Mouse (Mus musculus) liver, embryonic 14.5 days (tissue): ENCODE measurements around the gene Sept11. TPM values are rescaled to one million over a fixed set of nuclear protein-coding genes. Genes with fewer than 3 reads are reported as not detected.

Source experiments
- ATAC-seq: fragments of 200-750 bp; cut with Nextera tagmentation; 2 replicates; pipeline ENCODE4 v1.8.0; 2017; ENCODE audit warnings: moderate number of reproducible peaks, mild to moderate bottlenecking, moderate library complexity; ENCODE audit not compliant: insufficient read depth
- DNase-seq, 3 experiments: peaks; one replicate each; pipeline ENCODE4 v3.0.0-alpha.2; 2012 to 2013; ENCODE audit warnings: low read depth in 3 of 3, low spot score in 3 of 3
- H3K27ac ChIP-seq: fragments of 300-500 bp; sonication (generic); 2 replicates; pipeline ENCODE4 v1.5.1; 2014; ENCODE audit warnings: moderate library complexity, mild to moderate bottlenecking, control low read depth, inconsistent platforms
- H3K27me3 ChIP-seq: fragments of 300-500 bp; sonication (generic); 2 replicates; pipeline ENCODE4 v1.6.1; 2014; ENCODE audit warnings: mild to moderate bottlenecking, low read length, moderate library complexity; ENCODE audit not compliant: control insufficient read depth, insufficient read depth
- H3K36me3 ChIP-seq: fragments of 300-500 bp; sonication (generic); replicated peaks from 2 replicates; pipeline ENCODE4 v1.6.1; 2014; ENCODE audit warnings: low read depth; ENCODE audit not compliant: control insufficient read depth, insufficient read depth
- H3K4me1 ChIP-seq, 2 experiments: fragments of 200-500 bp in 1 of 2; fragments of 300-500 bp in 1 of 2; sonication (generic) in 1 of 2; replicated peaks; 2 replicates each; pipeline ENCODE4 v1.6.1; 2012 to 2014; ENCODE audit warnings: antibody characterized with exemption in 1 of 2, inconsistent platforms in 1 of 2, low read length in 1 of 2; ENCODE audit not compliant: control insufficient read depth in 2 of 2, insufficient read depth in 2 of 2
- H3K4me2 ChIP-seq: fragments of 300-500 bp; sonication (generic); 2 replicates; pipeline ENCODE4 v1.6.1; 2014; ENCODE audit warnings: low read depth, mild to moderate bottlenecking, control low read depth, moderate library complexity
- H3K4me3 ChIP-seq, 2 experiments: fragments of 200-500 bp in 1 of 2; fragments of 300-500 bp in 1 of 2; sonication (generic) in 1 of 2; 2 replicates each; pipeline ENCODE4 v1.5.1; 2012 to 2014; ENCODE audit warnings: low read depth in 2 of 2, low read length in 2 of 2, mild to moderate bottlenecking in 2 of 2, control low read depth in 1 of 2, inconsistent platforms in 1 of 2, moderate library complexity in 1 of 2; ENCODE audit not compliant: insufficient read depth in 1 of 2
- H3K9ac ChIP-seq: fragments of 300-500 bp; sonication (generic); replicated peaks from 2 replicates; pipeline ENCODE4 v1.6.1; 2014; ENCODE audit warnings: mild to moderate bottlenecking, control low read depth, moderate library complexity
- H3K9me3 ChIP-seq: fragments of 300-500 bp; sonication (generic); 2 replicates; pipeline ENCODE4 v1.6.1; 2016; ENCODE audit warnings: low read length, mixed read lengths; ENCODE audit not compliant: control insufficient read depth
- CTCF ChIP-seq: IDR thresholded peaks from 2 replicates; pipeline ENCODE4 v1.5.1; 2016; ENCODE audit warnings: antibody characterized with exemption, low read depth, control low read depth
- EP300 ChIP-seq: IDR thresholded peaks from 2 replicates; pipeline ENCODE4 v1.6.1; 2016; ENCODE audit warnings: antibody characterized with exemption, low read depth
- WGBS: fragments of 180-500 bp; shearing (Covaris S2); extraction: QIAGEN DNeasy Blood & Tissue Kit; methylation state at CpG from one replicate; pipeline ENCODE4 v1.1.7; 2014; ENCODE audit not compliant: insufficient replicate concordance; 5-methylcytosine and 5-hydroxymethylcytosine counted together
- polyA plus RNA-seq, 2 experiments: library from polyadenylated mRNA; depleted of rRNA in 1 of 2; stranded (reverse) in 1 of 2; unstranded in 1 of 2; fragments of >200 nt; fragmentation: Nextera tagmentation in 1 of 2; extraction: Ambion mirVana in 1 of 2; gene quantifications; 2 replicates each; pipeline versions ENCODE4 v1.2.1 to v1.2.3; 2012 to 2014

Sept11 gene
- polyA plus RNA-seq, 2 experiments: 13.8 to 18.6 TPM

DNA sequence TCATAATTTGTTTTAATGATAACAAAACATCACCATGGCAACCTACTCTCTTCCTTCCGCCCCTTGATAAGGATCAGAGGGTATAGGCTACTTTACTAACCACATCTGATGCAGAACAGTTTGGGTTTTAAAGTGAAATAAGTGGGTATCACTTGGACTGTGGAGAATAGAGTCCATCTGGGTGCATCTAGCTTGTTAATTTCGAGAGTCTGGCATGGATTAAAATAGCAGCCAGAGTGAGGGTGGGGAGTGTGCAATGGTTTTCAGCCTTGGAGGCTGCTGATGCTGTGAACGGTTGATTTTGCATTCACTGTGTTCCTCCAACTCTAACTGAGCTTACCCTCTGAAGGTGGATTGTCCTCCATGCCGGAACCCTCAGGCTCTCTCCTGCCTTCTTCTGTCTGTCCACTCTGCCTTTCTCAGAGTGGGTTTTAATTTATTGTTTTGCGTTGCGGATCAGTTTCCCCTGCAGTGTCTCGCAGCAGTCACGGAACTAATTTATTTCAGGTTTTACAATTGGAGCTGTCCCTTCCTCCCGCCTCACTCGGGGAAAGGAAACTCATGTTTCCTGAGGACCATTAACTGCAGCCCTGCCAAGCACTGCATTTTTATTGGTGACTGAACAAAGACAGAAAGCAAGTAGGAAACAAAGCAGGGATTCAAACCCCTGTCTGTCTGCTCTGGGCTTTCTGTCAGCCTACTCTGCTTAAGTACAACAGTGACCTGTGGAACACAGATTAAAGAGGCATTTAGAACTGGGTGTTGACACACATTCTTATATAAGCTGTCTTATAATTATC, 40.4 kb downstream of the Sept11 start:
- H3K4me3 ChIP-seq: no peak overlapping the region
- H3K36me3 ChIP-seq: no peaks in the 10 kb centered on the region
- H3K27ac ChIP-seq: no peak overlapping the region
- peaks cover 3 to 20% of the 10 kb centered on the region in 2 experiments; a peak in 2 of 4 replicates for H3K4me1 ChIP-seq
- whole genome bisulfite sequencing: 31% methylated on average over 10 of the region's 10 CpGs
- H3K27me3 ChIP-seq: no peaks in the 10 kb centered on the region
- ATAC-seq: no peak
- DNase-seq: no peak
- TF ChIP-seq EP300 (no peak), CTCF (no peak)
- H3K9ac ChIP-seq: no peak overlapping the region
- no peak overlapping the region; the same call in 1 of the 2 replicates for H3K4me2 ChIP-seq
- no peaks in the 10 kb centered on the region for H3K9me3 ChIP-seq

DNA sequence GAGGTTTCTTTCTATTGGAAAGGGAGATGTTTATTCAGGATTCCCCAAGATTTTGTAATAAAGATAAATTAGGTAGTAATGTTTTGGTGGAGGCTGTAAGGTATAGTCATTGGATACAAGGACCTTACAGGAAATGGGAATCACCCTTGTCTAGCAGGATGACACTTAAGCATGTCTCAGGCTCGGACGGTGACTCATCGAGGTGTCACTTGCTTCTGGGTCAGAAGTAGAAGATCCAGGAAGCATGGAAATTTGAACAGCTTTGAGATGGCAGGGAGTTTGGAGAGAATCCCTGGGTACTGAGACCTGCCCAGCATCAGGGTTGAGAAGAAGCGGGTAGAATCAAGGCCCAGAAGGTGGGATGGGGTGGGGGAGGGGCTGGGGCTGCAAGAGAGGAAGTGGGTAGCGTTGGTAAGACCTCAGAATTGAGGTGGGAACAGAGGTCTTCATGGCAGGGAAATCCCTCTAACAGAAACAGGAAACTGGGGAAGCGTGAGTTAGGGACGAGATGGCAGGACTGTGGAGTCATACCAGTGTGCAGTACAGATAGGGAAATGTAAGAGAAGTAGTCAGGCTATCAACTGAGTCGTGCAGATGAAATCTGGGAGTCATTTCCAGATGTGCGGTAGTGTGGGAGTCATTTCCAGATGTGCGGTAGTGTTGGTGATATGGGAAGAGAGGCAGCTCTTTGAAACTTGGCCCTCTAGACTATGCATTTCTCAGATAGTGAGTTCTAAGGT, 42.3 kb downstream of the Sept11 start:
- H3K4me1 ChIP-seq: peaks cover 3 to 12% of the 10 kb centered on the region in 2 experiments; a peak in 2 of 4 replicates
- no peak overlapping the region for H3K4me2 ChIP-seq
- no peaks in the 10 kb centered on the region for H3K27me3 ChIP-seq
- H3K9me3 ChIP-seq: no peaks in the 10 kb centered on the region
- no peak overlapping the region for H3K27ac ChIP-seq
- H3K4me3 ChIP-seq: no peak overlapping the region
- TF ChIP-seq EP300 (no peak), CTCF (no peak)
- DNase-seq (no peak), ATAC-seq (peak; percentile 60)
- 23% methylated on average over 10 of the region's 10 CpGs for WGBS
- H3K36me3 ChIP-seq: no peaks in the 10 kb centered on the region; the same call in 1 of the 2 replicates
- H3K9ac ChIP-seq: no peak overlapping the region

DNA sequence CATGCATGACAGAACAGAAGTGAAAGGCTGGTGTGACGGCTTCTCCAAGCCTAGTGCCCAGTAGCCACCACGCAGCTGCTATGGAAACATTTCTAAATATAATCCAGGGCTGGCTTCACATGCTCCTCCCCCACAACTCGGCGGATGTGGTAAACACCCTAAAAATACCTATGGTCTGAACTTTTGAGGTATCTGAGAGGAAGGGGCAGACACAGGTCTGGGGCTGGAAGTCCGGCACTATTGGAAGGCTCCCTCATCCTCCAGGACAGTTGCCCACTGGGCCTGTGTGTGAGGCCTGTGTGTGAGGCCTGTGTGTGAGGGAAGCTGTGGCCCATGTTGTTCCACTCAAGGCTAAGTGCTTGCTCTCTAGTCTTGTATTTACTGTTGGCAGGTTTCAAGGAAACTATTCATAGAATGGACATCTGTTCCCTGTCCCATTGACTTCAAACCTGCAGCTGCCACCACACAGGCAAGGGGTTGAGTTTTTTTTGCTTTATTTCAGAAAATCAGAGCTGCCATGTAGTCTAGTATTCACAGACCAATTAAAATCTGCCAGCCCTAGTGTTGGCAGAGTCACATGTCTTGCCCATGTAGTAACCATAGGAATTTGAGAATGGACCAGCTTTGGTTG, 43.8 kb downstream of the Sept11 start:
- H3K4me3 ChIP-seq: no peak overlapping the region
- no peak overlapping the region for H3K9ac ChIP-seq
- no peaks in the 10 kb centered on the region for H3K27me3 ChIP-seq
- TF ChIP-seq EP300 (no peak), CTCF (no peak)
- H3K4me1 ChIP-seq: peaks cover 3 to 12% of the 10 kb centered on the region in 2 experiments; a peak in 2 of 4 replicates
- DNase-seq (no peak), ATAC-seq (no peak)
- no peak overlapping the region for H3K4me2 ChIP-seq
- WGBS: 32% methylated on average over 5 of the region's 5 CpGs
- no peak overlapping the region for H3K27ac ChIP-seq
- no peaks in the 10 kb centered on the region; the same call in 1 of the 2 replicates for H3K36me3 ChIP-seq
- no peaks in the 10 kb centered on the region for H3K9me3 ChIP-seq

DNA sequence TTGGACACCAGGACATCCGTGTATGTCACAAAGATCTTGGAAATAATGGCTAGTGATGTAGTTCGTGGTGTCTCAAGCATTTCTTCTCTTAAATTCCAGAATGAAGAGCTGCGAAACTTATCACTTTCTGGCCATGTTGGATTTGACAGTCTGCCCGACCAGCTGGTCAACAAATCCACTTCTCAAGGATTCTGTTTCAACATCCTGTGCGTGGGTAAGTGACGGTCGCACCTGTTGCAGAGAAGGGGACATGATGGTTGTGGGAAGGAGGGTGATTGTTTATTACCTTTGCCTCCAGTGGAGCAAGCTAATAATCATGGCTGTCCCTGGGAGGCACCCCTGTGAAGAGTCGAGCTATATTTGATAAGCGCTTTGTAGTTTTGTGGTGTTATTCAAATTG, 46.1 kb downstream of the Sept11 start:
- Histone ChIP-seq H3K27me3 (no peaks in the 10 kb centered on the region), H3K9me3 (no peaks in the 10 kb centered on the region), H3K27ac (no peak overlapping the region), H3K9ac (no peak overlapping the region), H3K4me3 (no peak overlapping the region), H3K4me1 (peaks cover 3 to 12% of the 10 kb centered on the region in 2 experiments; a peak in 2 of 4 replicates), H3K36me3 (no peaks in the 10 kb centered on the region; the same call in 1 of the 2 replicates), H3K4me2 (no peak overlapping the region)
- ATAC-seq: no peak
- WGBS: 83% methylated on average over 9 of the region's 9 CpGs
- no peak for TF ChIP-seq CTCF
- no peak for TF ChIP-seq EP300
- DNase-seq: no peak

DNA sequence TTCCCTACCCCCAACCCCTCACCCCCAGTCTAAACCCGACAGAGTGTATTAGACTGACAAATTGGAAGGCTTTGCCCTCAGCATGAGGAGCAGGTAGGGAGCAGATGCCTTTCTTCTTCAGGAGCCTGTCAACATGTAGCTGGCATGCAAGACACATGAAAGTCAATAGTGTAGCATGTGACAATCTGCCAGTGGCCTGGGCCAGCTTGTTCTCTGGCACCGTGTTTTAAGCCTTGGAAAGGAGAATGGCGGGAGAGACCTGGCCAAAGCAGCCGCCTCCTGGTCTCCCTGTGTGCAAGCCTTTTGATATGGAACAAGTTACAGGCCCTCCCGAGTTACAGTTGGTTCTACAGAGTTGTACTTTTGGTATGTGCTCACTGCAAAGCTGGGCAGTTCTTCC, 47.5 kb downstream of the Sept11 start:
- H3K27ac ChIP-seq: no peak overlapping the region
- H3K4me2 ChIP-seq: no peak overlapping the region
- no peaks in the 10 kb centered on the region; the same call in 1 of the 2 replicates for H3K36me3 ChIP-seq
- H3K4me3 ChIP-seq: no peak overlapping the region
- no peak for TF ChIP-seq EP300
- TF ChIP-seq CTCF: no peak
- no peak overlapping the region for H3K9ac ChIP-seq
- no peaks in the 10 kb centered on the region for H3K27me3 ChIP-seq
- no peak for DNase-seq
- no peaks in the 10 kb centered on the region for H3K9me3 ChIP-seq
- 71% methylated on average over 5 of the region's 5 CpGs for WGBS
- ATAC-seq: no peak
- peaks cover 0 to 14% of the 10 kb centered on the region in 2 experiments; a peak in 2 of 4 replicates for H3K4me1 ChIP-seq
